Mouse (Mus musculus): ENCODE measurements around the gene Gpld1. TPM values are rescaled to one million over a fixed set of nuclear protein-coding genes. Genes with fewer than 3 reads are reported as not detected.
A peak's percentile ranks its signal among the peaks of the same experiment; 100 is the strongest.

The Gpld1 gene
- total RNA-seq (2022), result 10 to 100 TPM in 1 of 4 experiments, 1 to 10 TPM in 3; 2.8 to 10.0 (median 4.6) TPM

- DNase-seq, result no peak
Measured at GRCm38 (mm10) chr13:24942512-24943282, at the start of gene Gpld1. TSS of gene Gpld1 (plus strand) at chr13:24943152.

GRCm38 (mm10) chr13:24893880-24894279, 49.1 kb upstream of the Gpld1 start:
- no peak for DNase-seq

- DNase-seq, result no peak
Measured at GRCm38 (mm10) chr13:24901916-24902315, 41.0 kb upstream of the Gpld1 start.

GRCm38 (mm10) chr13:24903412-24903811, 39.5 kb upstream of the Gpld1 start:
- DNase-seq, result no peak

GRCm38 (mm10) chr13:24905422-24905821, 37.5 kb upstream of the Gpld1 start:
- no peak for DNase-seq

GRCm38 (mm10) chr13:24906831-24907570, 36.0 kb upstream of the Gpld1 start:
- DNase-seq, result no peak

GRCm38 (mm10) chr13:24909112-24909511, 33.8 kb upstream of the Gpld1 start:
- no peak for DNase-seq

GRCm38 (mm10) chr13:24913576-24913975, 29.4 kb upstream of the Gpld1 start:
- no peak for DNase-seq

- DNase-seq, result no peak
Measured at GRCm38 (mm10) chr13:24914915-24915314, 28.0 kb upstream of the Gpld1 start.

GRCm38 (mm10) chr13:24915831-24916230, 27.1 kb upstream of the Gpld1 start:
- DNase-seq, result no peak

GRCm38 (mm10) chr13:24920333-24920977, 22.5 kb upstream of the Gpld1 start:
- DNase-seq, result no peak

- no peak for DNase-seq
Measured at GRCm38 (mm10) chr13:24921281-24921680, 21.7 kb upstream of the Gpld1 start.

- no peak for DNase-seq
Measured at GRCm38 (mm10) chr13:24923991-24924390, 19.0 kb upstream of the Gpld1 start.

GRCm38 (mm10) chr13:24930591-24930990, 12.4 kb upstream of the Gpld1 start:
- no peak for DNase-seq

- DNase-seq, result no peak
Measured at GRCm38 (mm10) chr13:24933199-24933598, 9.8 kb upstream of the Gpld1 start.

- no peak for DNase-seq
Measured at GRCm38 (mm10) chr13:24936772-24937107, 6.2 kb upstream of the Gpld1 start.

- peak; percentile 57 for DNase-seq
Measured at GRCm38 (mm10) chr13:24937108-24937838, 5.7 kb upstream of the Gpld1 start, which contains the start of gene Aldh5a1. TSS of gene Aldh5a1 (minus strand) at chr13:24937661.

GRCm38 (mm10) chr13:24937839-24938166, 5.1 kb upstream of the Gpld1 start:
- DNase-seq, result no peak

- DNase-seq, result peak; percentile 55
Measured at GRCm38 (mm10) chr13:24938683-24939082, 4.3 kb upstream of the Gpld1 start.

- no peak for DNase-seq
Measured at GRCm38 (mm10) chr13:24939472-24939871, 3.5 kb upstream of the Gpld1 start.

GRCm38 (mm10) chr13:24943303-24943702, 351 bp downstream of the Gpld1 start:
- no peak for DNase-seq

- DNase-seq, result no peak
Measured at GRCm38 (mm10) chr13:24945567-24945966, 2.6 kb downstream of the Gpld1 start.

- no peak for DNase-seq
Measured at GRCm38 (mm10) chr13:24947158-24947557, 4.2 kb downstream of the Gpld1 start.

Data from adrenal gland, adult 8-10 months (tissue).